Mouse (Mus musculus) megakaryocyte, embryonic 14.5 days (primary cell): ENCODE data around the gene Ttc17. TPM values are rescaled to one million over a fixed set of nuclear protein-coding genes. Genes with fewer than 3 reads are reported as not detected.

Experiments used
- H3K27me3 ChIP-seq: replicated peaks from 2 replicates; pipeline ENCODE3; 2012; ENCODE audit warnings: inconsistent platforms
- H3K36me3 ChIP-seq: replicated peaks from 2 replicates; pipeline ENCODE3; 2012; ENCODE audit warnings: low read length, inconsistent platforms, mixed read lengths
- H3K4me1 ChIP-seq: 2 replicates; pipeline ENCODE4 v1.6.1; 2012; ENCODE audit warnings: inconsistent platforms
- H3K4me3 ChIP-seq: replicated peaks from 2 replicates; pipeline ENCODE3; 2012; ENCODE audit warnings: moderate library complexity, mild to moderate bottlenecking, inconsistent platforms
- H3K9me3 ChIP-seq: 2 replicates; pipeline ENCODE4 v1.6.1; 2012; ENCODE audit warnings: inconsistent platforms
- FLI1 ChIP-seq: IDR thresholded peaks from 2 replicates; pipeline ENCODE4 v1.6.1; 2012; ENCODE audit warnings: low read length, inconsistent platforms, mixed read lengths
- GATA1 ChIP-seq: IDR thresholded peaks from 3 replicates; pipeline ENCODE4 v1.6.1; 2012; ENCODE audit warnings: mixed read lengths, low read length, inconsistent platforms, borderline replicate concordance
- polyA plus RNA-seq: library from polyadenylated mRNA; stranded (reverse); fragments of >175 nt; gene quantifications from 2 replicates; pipeline ENCODE4 v1.2.3, GENCODE M21; 2012; ENCODE audit warnings: low replicate concordance; ENCODE audit not compliant: insufficient read depth

Ttc17 gene
- polyA plus RNA-seq, 1 experiment = 2.8 TPM

DNA sequence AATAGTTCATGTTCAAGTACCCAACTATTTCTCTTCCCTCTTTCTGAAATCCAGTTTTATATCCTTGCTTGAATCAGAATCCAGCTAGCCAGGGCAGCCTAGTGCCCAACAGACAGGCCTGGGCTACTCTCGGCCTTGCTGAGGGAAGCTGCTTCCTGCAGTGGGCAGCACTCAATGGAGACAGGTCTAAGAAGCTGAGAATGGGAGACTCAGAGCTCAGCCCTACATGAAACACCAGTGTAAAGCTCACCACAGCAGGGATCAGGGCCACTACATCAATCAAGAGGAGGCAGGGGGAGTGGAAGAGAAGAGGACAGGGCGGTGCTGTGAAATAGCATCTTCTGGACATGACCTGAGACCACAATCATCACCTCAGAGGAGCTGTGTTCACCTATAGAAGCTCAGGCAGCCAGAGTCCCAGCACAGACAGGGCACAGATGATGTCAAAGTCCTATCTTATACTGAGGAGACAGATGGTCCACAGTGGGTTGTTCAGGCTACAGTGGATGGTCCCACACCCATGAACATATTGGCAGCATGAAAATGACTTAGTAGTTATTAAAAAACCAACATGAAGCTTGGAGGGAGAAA, 25.3 kb downstream of the Ttc17 start:
- Histone ChIP-seq H3K36me3 (peaks cover 73% of the 10 kb centered on the region), H3K9me3 (no peaks in the 10 kb centered on the region), H3K4me3 (no peak overlapping the region), H3K4me1 (no peaks in the 10 kb centered on the region), H3K27me3 (no peaks in the 10 kb centered on the region)
- TF ChIP-seq FLI1 (no peak), GATA1 (no peak)

DNA sequence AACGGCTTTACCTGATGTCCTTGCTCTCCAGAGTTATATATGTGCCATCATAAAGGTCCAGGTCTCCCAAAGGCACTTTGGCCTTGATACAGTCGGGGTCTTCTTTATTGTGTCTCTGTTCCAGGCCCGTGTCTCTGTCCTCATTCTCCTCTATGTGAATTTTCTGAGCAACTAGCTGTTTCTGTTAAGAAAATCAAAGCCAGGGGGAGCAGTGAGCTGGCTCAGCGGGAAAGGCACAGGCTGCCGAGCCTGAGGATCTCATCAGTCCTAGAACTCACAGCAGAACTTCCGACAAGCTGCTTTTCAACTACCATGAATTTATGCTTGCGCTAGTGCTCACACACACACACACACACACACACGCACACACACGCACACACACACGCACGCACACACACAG, 27.8 kb downstream of the Ttc17 start:
- TF ChIP-seq GATA1 = no peak
- no peak for TF ChIP-seq FLI1
- Histone ChIP-seq H3K27me3 (no peaks in the 10 kb centered on the region), H3K9me3 (no peaks in the 10 kb centered on the region), H3K4me1 (no peaks in the 10 kb centered on the region), H3K36me3 (peaks cover 79% of the 10 kb centered on the region), H3K4me3 (no peak overlapping the region)

DNA sequence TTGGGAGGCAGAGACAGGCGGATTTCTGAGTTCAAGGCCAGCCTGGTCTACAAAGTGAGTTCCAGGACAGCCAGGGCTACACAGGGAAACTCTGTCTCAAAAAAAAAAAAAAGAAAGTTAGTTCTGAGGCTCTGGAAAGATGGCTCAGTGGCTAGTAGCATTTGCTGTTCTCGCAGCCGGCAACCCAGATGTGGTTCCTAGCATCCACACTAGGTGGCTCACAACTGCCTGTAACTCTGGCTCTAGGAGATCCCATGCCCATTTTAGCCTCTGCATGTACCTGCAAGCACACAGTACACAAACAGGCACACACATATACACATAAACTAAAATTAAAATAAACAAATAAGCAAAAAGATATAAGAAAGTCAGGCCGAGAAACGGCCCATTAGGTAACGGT, 35.4 kb downstream of the Ttc17 start:
- Histone ChIP-seq H3K36me3 (peaks cover 89% of the 10 kb centered on the region), H3K9me3 (no peaks in the 10 kb centered on the region), H3K27me3 (no peaks in the 10 kb centered on the region), H3K4me1 (no peaks in the 10 kb centered on the region), H3K4me3 (no peak overlapping the region)
- TF ChIP-seq FLI1 (no peak), GATA1 (no peak)

DNA sequence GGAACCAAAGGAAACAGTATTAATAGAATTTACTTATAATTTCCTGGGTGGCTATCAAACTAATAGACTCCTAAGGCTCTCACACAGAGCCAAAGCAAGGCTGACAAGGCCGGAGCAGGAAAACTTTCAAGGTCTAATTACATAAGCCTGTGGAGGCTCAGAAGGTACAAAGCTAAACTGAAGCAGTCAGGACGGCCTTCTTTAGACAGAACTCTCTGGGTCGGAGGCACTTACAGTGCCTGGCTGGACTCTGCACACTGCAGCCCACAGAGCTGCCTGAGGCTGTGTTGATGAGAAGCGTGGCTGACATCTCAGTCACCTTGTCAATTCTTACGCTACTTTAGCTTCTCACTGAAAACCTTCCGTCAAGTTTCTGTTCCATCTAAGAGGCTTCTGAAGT, 42.7 kb downstream of the Ttc17 start:
- peaks cover 8% of the 10 kb centered on the region for H3K4me1 ChIP-seq
- H3K27me3 ChIP-seq = no peaks in the 10 kb centered on the region
- H3K9me3 ChIP-seq = peaks cover 5% of the 10 kb centered on the region; the same call in 1 of the 2 replicates
- no peak overlapping the region for H3K4me3 ChIP-seq
- H3K36me3 ChIP-seq = peaks cover 83% of the 10 kb centered on the region
- no peak for TF ChIP-seq GATA1
- no peak for TF ChIP-seq FLI1

DNA sequence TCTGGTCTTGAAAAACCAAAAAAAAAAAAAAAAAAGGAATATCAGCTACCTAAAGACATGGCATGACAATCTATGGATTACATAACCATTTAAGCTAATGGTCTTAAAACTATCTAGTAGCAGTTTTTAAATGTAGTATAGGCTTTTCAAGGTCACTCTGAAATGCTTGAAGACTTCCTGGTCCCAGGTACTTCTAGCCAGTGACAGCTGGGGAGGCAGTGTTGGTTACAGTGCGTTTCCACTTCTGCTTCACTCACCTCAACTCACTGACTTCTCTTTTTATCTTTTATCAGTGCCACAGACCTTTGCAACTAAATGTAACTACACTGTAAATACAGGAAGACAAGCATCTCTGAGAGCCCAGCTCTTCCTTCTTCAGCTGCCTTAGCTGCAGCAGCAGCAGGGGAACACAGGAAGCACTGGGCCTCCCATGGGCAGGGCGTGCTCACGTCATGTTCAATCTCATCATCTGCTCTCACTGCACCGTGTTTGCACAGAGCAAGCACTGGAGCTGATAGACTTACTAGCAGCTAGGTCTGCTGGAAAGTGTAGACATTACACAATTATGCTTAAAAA, 46.0 kb downstream of the Ttc17 start:
- Histone ChIP-seq H3K27me3 (no peaks in the 10 kb centered on the region), H3K4me1 (peaks cover 8% of the 10 kb centered on the region), H3K36me3 (peaks cover 88% of the 10 kb centered on the region), H3K9me3 (peaks cover 5% of the 10 kb centered on the region; the same call in 1 of the 2 replicates), H3K4me3 (no peak overlapping the region)
- TF ChIP-seq GATA1 (no peak), FLI1 (no peak)

DNA sequence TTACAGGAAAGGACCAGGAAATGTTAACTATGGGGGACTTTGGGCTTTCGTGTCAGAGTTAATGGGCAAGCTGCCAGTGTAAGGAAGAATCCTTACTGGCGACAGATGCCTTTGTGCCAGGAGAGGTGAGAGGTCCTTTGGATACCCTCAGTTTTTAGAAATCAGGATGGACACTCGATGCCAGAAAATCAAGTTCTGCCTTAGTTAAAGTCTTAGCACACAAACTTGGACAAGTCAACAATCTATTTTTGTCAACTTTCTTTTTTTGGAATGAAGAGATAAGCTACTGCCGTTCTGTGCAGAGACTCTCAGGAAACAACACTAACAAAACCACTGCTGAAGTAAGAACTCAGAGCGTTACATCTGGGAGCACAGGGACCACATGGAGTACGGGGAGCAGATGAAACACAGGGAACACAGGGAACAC, 58.3 kb downstream of the Ttc17 start:
- peaks cover 2% of the 10 kb centered on the region for H3K27me3 ChIP-seq
- H3K4me1 ChIP-seq = peaks cover 38% of the 10 kb centered on the region
- peaks cover 55% of the 10 kb centered on the region for H3K36me3 ChIP-seq
- no peak overlapping the region for H3K4me3 ChIP-seq
- no peaks in the 10 kb centered on the region for H3K9me3 ChIP-seq
- TF ChIP-seq FLI1 (no peak), GATA1 (no peak)

DNA sequence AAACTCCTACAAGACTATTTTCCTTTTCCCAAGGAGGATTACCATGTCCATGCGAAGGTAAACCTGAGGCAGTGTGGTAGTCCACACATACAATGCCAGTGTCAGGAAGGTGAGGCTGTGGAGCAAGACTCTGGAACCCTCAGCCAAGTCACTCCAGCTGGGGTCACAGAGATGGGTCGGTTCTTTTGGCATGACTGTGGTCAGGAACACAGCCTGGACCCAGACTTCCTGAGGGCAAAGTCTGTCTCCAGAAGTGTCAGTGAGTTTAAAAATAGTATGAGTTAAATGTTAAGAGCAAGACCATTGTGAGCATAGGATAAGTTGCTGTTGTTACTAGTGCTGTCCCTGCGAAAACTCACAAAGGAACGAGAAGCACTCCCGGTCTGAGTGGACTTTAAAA, 59.7 kb downstream of the Ttc17 start:
- Histone ChIP-seq H3K4me3 (no peak overlapping the region), H3K36me3 (peaks cover 59% of the 10 kb centered on the region), H3K9me3 (no peaks in the 10 kb centered on the region), H3K4me1 (peaks cover 38% of the 10 kb centered on the region), H3K27me3 (peaks cover 2% of the 10 kb centered on the region)
- TF ChIP-seq GATA1 (no peak), FLI1 (no peak)

DNA sequence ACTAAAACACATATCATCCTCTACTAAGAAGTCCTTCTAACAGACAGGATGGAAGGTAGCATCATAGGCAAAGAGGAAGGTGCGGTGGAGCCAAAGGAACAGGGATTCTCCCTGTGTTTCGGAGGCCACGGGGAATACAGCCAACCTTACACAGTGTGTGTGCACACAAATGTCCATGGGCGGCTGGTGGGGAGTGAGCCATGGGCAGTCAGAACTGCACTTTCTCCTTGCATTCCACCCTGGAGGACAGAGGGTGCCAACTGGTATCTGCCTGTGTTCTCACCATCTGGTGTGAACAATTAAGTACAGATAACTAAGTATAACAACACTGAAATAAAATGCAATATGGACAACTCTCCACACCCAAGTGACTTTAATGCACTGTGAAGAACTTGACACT, 61.9 kb downstream of the Ttc17 start:
- Histone ChIP-seq H3K4me1 (peaks cover 32% of the 10 kb centered on the region), H3K9me3 (no peaks in the 10 kb centered on the region), H3K27me3 (peaks cover 2% of the 10 kb centered on the region), H3K36me3 (peaks cover 65% of the 10 kb centered on the region), H3K4me3 (no peak overlapping the region)
- TF ChIP-seq FLI1 (no peak), GATA1 (no peak)

DNA sequence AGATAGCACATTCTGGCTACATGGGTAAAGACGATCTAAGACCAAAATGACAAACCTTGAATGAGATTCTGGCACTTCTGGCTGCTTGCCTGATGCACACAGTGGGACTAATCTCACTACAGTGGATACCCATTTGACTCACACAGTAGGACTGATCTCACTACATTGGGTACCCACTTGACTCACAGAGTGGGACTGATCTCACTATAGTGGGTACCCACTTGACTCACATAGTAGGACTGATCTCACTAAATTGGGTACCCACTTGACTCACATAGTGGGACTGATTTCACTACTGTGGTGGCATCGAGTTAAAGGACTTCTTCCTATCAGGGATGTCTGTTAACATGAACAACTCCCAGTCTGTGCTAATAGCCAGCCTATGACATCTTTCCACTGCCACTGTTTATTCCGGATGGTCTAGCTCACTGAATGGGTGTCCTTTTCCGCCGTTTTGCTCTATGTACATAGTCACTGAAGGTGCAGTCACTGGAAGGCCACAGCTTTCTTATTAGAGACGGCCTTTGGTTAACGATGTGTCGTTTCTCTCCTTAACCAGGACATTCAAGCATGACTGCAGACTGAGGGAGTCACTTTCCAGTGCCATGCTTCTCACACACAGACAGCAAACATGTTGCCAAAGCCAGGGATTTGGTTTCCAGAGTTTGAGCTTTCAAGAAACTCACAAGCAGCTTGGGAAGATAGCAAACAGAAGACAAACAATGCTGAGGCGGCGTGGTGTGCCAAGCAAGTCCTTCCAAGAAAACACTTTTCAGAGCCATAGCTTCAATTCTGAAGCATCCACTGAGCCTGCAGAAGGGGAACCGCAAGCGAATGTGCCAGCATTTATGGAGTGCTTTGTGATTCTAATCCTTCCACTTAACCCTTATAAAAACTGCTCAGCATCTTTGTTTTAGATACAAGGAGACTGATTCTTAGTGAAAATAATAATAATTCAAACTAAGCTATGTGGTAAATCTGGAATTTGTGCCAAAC, 62.9 kb downstream of the Ttc17 start:
- Histone ChIP-seq H3K4me1 (peaks cover 28% of the 10 kb centered on the region), H3K4me3 (no peak overlapping the region), H3K27me3 (no peaks in the 10 kb centered on the region), H3K36me3 (peaks cover 76% of the 10 kb centered on the region), H3K9me3 (no peaks in the 10 kb centered on the region)
- no peak for TF ChIP-seq FLI1
- TF ChIP-seq GATA1 = no peak
